Mouse (Mus musculus) left cerebral cortex, postnatal 4 days (tissue): ENCODE data around the gene Abraxas2. TPM values are rescaled to one million over a fixed set of nuclear protein-coding genes. Genes with fewer than 3 reads are reported as not detected.

ENCODE experiments used
- DNase-seq: peaks from one replicate; pipeline ENCODE4 v3.0.0-alpha.2; 2022
- intact Hi-C: fragments of 180-260 bp; cut with DNase I; formaldehyde crosslinking; loops from one replicate; pipeline ENCODE4 v1.15.1; 2025
- total RNA-seq, 2 experiments: library from RNA; stranded (reverse); gene quantifications; 2 replicates each; pipeline ENCODE4 v1.2.3; 2021

The Abraxas2 gene
- total RNA-seq, 2 experiments from 2014 or later, result 27.5 to 29.9 TPM

GRCm38 (mm10) chr7:132853361-132853760 is 5.7 kb upstream of the Abraxas2 start:
- peak; percentile 9 for DNase-seq
- intact Hi-C loops, result no loop called here

DNA sequence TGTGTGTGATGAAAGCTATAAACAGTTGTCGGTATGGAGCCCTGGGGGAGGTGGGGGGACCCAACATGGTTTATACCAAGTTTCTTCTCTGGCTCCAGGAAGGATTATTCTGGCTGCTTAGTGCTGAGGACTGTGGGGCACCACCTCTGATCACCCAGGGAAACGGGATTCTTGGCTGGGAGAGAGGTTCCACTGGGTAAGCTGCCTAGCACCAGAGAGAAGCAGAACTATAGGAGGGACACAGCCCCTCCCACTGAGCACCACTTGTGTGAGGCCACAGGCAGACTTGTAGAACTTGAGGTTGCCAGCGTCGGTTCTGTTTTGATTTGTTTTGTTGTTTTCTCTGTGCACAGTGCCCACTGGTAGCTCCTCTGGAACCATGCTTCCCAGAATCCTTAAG is 5.1 kb upstream of the Abraxas2 start:
- intact Hi-C loops, result no loop called here
- DNase-seq, result peak; percentile 39

GRCm38 (mm10) chr7:132856083-132856482 is 2.9 kb upstream of the Abraxas2 start:
- intact Hi-C loops, result no loop called here
- DNase-seq, result no peak

DNA sequence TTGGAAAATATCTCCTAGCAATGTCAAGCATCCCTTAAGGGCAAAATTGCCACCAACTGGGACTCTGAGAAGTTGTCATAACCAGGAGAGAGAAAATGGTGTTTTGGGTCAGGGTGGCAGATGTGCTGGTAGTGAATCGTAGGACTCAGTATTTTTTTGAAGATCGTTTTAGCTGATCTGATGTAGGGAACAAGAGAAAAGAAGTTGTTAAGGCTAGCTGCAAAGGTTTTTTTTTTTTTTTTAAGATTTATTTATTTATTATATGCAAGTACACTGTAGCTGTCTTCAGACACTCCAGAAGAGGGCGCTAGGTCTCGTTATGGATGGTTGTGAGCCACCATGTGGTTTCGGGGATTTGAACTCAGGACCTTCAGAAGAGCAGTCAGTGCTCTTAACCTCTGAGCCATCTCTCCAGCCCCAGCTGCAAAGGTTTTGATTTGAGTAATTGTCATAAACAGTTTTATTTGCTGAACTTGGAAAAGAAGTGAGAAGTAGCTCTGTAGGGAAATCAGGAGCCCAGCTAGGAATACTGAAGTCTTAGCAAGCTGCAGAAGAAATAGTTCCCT is 899 bp upstream of the Abraxas2 start:
- no peak for DNase-seq
- intact Hi-C loops, result no loop called here

DNA sequence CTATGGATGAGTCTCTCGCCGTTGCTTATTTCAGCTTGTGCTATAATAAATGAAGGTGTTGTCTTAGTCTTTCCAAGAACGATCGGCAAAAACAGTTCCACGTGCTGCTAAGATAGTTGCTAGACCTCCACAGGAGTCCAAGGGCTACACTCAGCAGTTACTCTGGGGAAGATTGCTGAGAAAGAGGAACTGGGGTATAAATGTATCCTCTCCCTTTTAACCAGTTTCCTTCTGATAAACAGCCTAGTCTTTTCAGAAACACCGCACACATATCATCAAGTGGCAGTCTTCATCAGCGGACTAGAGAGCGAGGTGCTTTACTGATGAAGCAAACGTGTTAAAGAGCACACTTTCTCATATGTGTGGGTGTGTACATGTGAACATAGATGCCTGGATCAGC is 7.3 kb downstream of the Abraxas2 start:
- DNase-seq, result no peak
- intact Hi-C loops, result no loop called here

GRCm38 (mm10) chr7:132873043-132873442 is 14.0 kb downstream of the Abraxas2 start:
- intact Hi-C loops, result loop anchor here (10.0 kb wide), 2 partner anchors 112 to 772 kb away; no protein-coding TSS in a partner anchor
- DNase-seq, result no peak

GRCm38 (mm10) chr7:132875391-132876086 is 16.5 kb downstream of the Abraxas2 start:
- DNase-seq, result no peak
- intact Hi-C loops, result loop anchor here (10.0 kb wide), 2 partner anchors 109 to 769 kb away; no protein-coding TSS in a partner anchor

GRCm38 (mm10) chr7:132880276-132880675 is 21.3 kb downstream of the Abraxas2 start:
- DNase-seq, result no peak
- intact Hi-C loops, result no loop called here

DNA sequence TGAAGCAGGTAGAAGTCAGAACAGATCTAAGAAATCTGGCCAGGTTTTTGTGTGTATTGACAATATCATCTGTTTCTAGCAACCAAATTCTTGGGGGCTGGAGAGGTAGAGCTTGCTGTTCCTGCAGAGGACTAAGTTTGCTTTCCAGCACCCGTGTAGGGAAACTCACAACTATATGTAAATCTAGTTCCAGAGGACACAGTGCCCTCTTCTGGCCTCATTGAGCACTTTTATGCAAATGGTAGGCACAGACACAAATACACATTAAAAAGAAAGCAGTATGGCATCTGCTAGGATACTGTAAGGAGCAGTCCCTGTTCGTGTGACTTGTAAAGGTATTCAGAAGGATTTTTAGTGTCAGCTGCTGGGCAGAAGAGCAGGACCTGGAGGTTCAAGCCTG is 23.3 kb downstream of the Abraxas2 start:
- DNase-seq, result no peak
- intact Hi-C loops, result no loop called here

- intact Hi-C loops, result no loop called here
Observed at GRCm38 (mm10) chr7:132884031-132884430, 25.0 kb downstream of the Abraxas2 start.

GRCm38 (mm10) chr7:132887019-132887804 is 28.2 kb downstream of the Abraxas2 start:
- intact Hi-C loops, result no loop called here

More at GRCm38 (mm10) chr7:132884031-132884430, 25.0 kb downstream of the Abraxas2 start:
- no peak for DNase-seq

GRCm38 (mm10) chr7:132888052-132888451 is 29.0 kb downstream of the Abraxas2 start:
- intact Hi-C loops, result no loop called here

More at GRCm38 (mm10) chr7:132887019-132887804, 28.2 kb downstream of the Abraxas2 start:
- no peak for DNase-seq

DNA sequence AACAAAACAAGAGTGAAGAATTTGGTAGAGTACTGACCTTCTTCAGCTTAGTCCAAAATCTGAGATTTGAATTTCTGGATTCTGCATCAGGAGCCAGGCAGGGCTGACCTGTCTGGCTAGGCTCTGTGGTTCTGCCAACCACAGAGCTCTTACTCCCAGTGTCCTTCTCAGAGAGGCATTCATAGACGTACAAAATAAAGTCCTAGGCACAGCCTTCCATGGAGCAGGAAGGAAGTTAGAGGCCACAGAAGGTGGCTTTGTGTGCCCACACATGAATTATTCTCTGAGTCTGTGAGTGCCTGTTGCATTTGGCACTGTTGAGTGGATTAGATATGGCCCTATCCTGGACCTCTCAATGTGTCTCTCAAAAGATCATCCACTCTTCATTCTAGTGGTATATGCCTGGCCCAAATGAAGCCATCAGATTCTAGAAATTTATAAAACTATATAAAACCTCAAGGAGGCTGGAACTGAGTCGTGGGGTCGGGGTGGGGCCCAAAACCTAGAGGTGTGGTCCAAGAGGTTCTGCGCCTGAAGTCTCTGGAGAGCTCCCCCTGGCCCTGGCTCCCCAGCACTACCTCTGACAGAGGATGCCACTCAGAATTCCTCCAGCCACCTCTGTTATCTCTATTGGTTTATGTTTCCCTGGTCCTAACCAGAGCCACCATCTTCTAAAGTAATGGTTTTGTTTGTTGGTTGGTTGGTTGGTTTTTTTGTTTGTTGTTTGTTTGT is 29.7 kb downstream of the Abraxas2 start:
- DNase-seq, result no peak
- intact Hi-C loops, result no loop called here

More at GRCm38 (mm10) chr7:132888052-132888451, 29.0 kb downstream of the Abraxas2 start:
- DNase-seq, result no peak

- no peak for DNase-seq
- intact Hi-C loops, result no loop called here
Observed at GRCm38 (mm10) chr7:132889691-132890090, 30.7 kb downstream of the Abraxas2 start.

GRCm38 (mm10) chr7:132890201-132890600 is 31.2 kb downstream of the Abraxas2 start:
- no peak for DNase-seq
- intact Hi-C loops, result no loop called here

- peak; percentile 38 for DNase-seq
- intact Hi-C loops, result no loop called here
Observed at GRCm38 (mm10) chr7:132891561-132892310, 32.7 kb downstream of the Abraxas2 start.

DNA sequence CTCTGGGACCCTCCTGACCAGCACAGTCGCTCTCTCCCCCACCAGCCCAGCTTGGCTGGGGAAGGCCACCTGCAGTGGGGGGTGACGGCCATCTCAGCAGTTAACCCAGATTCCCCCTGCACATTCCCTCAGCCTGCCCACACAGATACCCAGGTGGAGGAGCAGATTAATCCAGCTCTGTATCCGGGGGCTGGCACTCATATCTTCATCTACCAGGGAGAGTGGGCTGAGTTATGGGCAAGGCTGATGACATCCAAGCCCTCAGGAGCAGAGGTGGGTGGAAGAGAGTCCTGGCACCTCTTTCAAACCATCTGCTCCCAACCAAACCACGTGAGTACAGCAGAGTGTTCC is 33.3 kb downstream of the Abraxas2 start:
- DNase-seq, result peak; percentile 49
- intact Hi-C loops, result no loop called here

DNA sequence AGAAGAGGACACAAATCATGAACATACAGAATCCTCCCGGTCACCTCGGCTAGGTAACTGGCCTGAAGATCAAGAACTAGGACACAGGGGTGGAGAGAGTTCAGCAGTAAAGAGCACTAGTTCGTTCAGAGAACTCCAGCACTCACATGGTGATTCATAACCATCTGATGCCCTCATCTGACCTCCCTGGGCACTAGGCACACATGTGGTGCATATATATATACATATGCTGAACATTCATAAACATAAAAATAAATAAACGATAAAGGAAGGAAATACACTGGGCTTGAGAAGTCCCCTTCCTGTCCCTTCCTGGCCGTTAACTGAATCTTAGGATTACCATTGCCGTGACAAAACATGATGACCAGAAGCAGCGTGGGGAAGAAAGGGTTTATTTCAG is 33.8 kb downstream of the Abraxas2 start:
- intact Hi-C loops, result no loop called here
- no peak for DNase-seq

- no peak for DNase-seq
- intact Hi-C loops, result no loop called here
Observed at GRCm38 (mm10) chr7:132893336-132893735, 34.3 kb downstream of the Abraxas2 start.
